In genomic region chr13:34408007-34408668, GRCm38 (mm10) we compare ENCODE assay signal across 8 mouse cellular contexts.
DNase-seq lines count a peak whose midpoint lies in the region; ATAC-seq and TF ChIP-seq lines count a peak whose summit lies in the region.

No protein-coding gene starts in this region.

- no peaks in the 10 kb centered on the region for H3K27me3 ChIP-seq in forebrain, embryonic 13.5 days
- no peaks in the 10 kb centered on the region for H3K27me3 ChIP-seq in forebrain, embryonic 16.5 days (replicated peaks; ENCODE audit: control insufficient read depth, insufficient read depth, low read length)
- H3K27me3 ChIP-seq in megakaryocyte, embryonic 14.5 days (replicated peaks): no peaks in the 10 kb centered on the region
- no peaks in the 10 kb centered on the region for H3K27me3 ChIP-seq in intestine, postnatal 0 days (replicated peaks; ENCODE audit: control insufficient read depth, insufficient read depth, low read length)
- H3K27me3 ChIP-seq in kidney, embryonic 14.5 days (ENCODE audit: control insufficient read depth, insufficient read depth, low read length): no peaks in the 10 kb centered on the region

- no peak for DNase-seq in cerebellum, adult 9-11 months

- no peak overlapping the region for H3K9ac ChIP-seq in forebrain, embryonic 13.5 days
- no peak overlapping the region for H3K9ac ChIP-seq in forebrain, embryonic 16.5 days (replicated peaks; ENCODE audit: low read depth, low read length)
- H3K9ac ChIP-seq in intestine, postnatal 0 days (ENCODE audit: low read depth, low read length): no peak overlapping the region
- no peak overlapping the region for H3K9ac ChIP-seq in kidney, embryonic 14.5 days (ENCODE audit: low read depth, low read length)

- H3K4me2 ChIP-seq in forebrain, embryonic 13.5 days: no peak overlapping the region
- H3K4me2 ChIP-seq in forebrain, embryonic 16.5 days (ENCODE audit: low read length): no peak overlapping the region
- no peak overlapping the region for H3K4me2 ChIP-seq in intestine, postnatal 0 days (replicated peaks; ENCODE audit: low read depth)
- H3K4me2 ChIP-seq in kidney, embryonic 14.5 days (replicated peaks; ENCODE audit: low read depth, low read length): no peak overlapping the region

- 78% methylated on average over 4 of the region's 4 CpGs for WGBS in forebrain, embryonic 13.5 days
- 70% methylated on average over 4 of the region's 4 CpGs for WGBS in forebrain, embryonic 16.5 days
- WGBS in intestine, postnatal 0 days: 44% methylated on average over 4 of the region's 4 CpGs
- WGBS in kidney, embryonic 14.5 days: 45% methylated on average over 4 of the region's 4 CpGs

- H3K36me3 ChIP-seq in forebrain, embryonic 13.5 days (ENCODE audit: poor library complexity, severe bottlenecking): no peaks in the 10 kb centered on the region
- no peaks in the 10 kb centered on the region for H3K36me3 ChIP-seq in forebrain, embryonic 16.5 days (ENCODE audit: control insufficient read depth, insufficient read depth)
- no peaks in the 10 kb centered on the region for H3K36me3 ChIP-seq in megakaryocyte, embryonic 14.5 days (replicated peaks; ENCODE audit: low read length)
- H3K36me3 ChIP-seq in intestine, postnatal 0 days (ENCODE audit: control insufficient read depth, insufficient read depth): no peaks in the 10 kb centered on the region
- H3K36me3 ChIP-seq in kidney, embryonic 14.5 days (ENCODE audit: control insufficient read depth, insufficient read depth, low read length): no peaks in the 10 kb centered on the region

- H3K27ac ChIP-seq in forebrain, embryonic 13.5 days: no peak overlapping the region
- H3K27ac ChIP-seq in forebrain, embryonic 16.5 days (ENCODE audit: low read length): no peak overlapping the region
- no peak overlapping the region for H3K27ac ChIP-seq in intestine, postnatal 0 days (ENCODE audit: low read depth, low read length)
- no peak overlapping the region for H3K27ac ChIP-seq in kidney, embryonic 14.5 days (ENCODE audit: low read depth, low read length)

- no peak overlapping the region for H3K4me3 ChIP-seq in forebrain, embryonic 13.5 days
- H3K4me3 ChIP-seq in forebrain, embryonic 16.5 days (replicated peaks; ENCODE audit: low read length): no peak overlapping the region
- peak overlapping the region; percentile 43 for H3K4me3 ChIP-seq in megakaryocyte, embryonic 14.5 days (replicated peaks)
- no peak overlapping the region for H3K4me3 ChIP-seq in intestine, postnatal 0 days (ENCODE audit: low read depth, low read length)
- H3K4me3 ChIP-seq in kidney, embryonic 14.5 days (ENCODE audit: low read length): no peak overlapping the region

- no peaks in the 10 kb centered on the region for H3K4me1 ChIP-seq in forebrain, embryonic 13.5 days
- H3K4me1 ChIP-seq in forebrain, embryonic 16.5 days (replicated peaks; ENCODE audit: control insufficient read depth, insufficient read depth, low read length): no peaks in the 10 kb centered on the region
- peaks cover 17% of the 10 kb centered on the region for H3K4me1 ChIP-seq in megakaryocyte, embryonic 14.5 days
- peaks cover 15% of the 10 kb centered on the region; the same call in 1 of the 2 replicates for H3K4me1 ChIP-seq in intestine, postnatal 0 days (replicated peaks; ENCODE audit: control insufficient read depth, insufficient read depth, low read length)
- 0 out of 2 replicates have a peak, but pooled peaks cover 3% of the 10 kb centered on the region for H3K4me1 ChIP-seq in kidney, embryonic 14.5 days (ENCODE audit: control insufficient read depth, insufficient read depth, low read length)

- TF ChIP-seq CTCF in intestine, postnatal 0 days (IDR thresholded peaks at IDR 0.05; ENCODE audit: low read depth): peak; percentile 33

- 0 out of 2 replicates have a peak, but pooled peaks have one; percentile 30 for ATAC-seq in forebrain, embryonic 13.5 days
- no peak for ATAC-seq in forebrain, embryonic 16.5 days
- ATAC-seq in megakaryocyte, adult 5-6 weeks (ENCODE audit: poor library complexity, severe bottlenecking): no peak
- ATAC-seq in intestine, postnatal 0 days: peak; percentile 69
- ATAC-seq in megakaryocyte progenitor cell, adult 5-6 weeks (replicated peaks; ENCODE audit: poor library complexity): peak; percentile 39; the same call in 1 of the 2 replicates
- no peak for ATAC-seq in kidney, embryonic 14.5 days (ENCODE audit: low FRiP score, low TSS enrichment)

- H3K9me3 ChIP-seq in forebrain, embryonic 13.5 days (replicated peaks): no peaks in the 10 kb centered on the region
- H3K9me3 ChIP-seq in forebrain, embryonic 16.5 days (ENCODE audit: control insufficient read depth, low read length): no peaks in the 10 kb centered on the region
- H3K9me3 ChIP-seq in megakaryocyte, embryonic 14.5 days: no peaks in the 10 kb centered on the region
- no peaks in the 10 kb centered on the region for H3K9me3 ChIP-seq in intestine, postnatal 0 days (ENCODE audit: control insufficient read depth)
- H3K9me3 ChIP-seq in kidney, embryonic 14.5 days (ENCODE audit: control insufficient read depth, low read length): no peaks in the 10 kb centered on the region

Comparison
In these comparisons a context has a peak if more than half of its experiments do, and no peak if none do; other contexts are left out.
1. ATAC-seq: peak in forebrain, embryonic 13.5 days (single experiment), intestine, postnatal 0 days (single experiment) and megakaryocyte progenitor cell, adult 5-6 weeks (single experiment); none in forebrain, embryonic 16.5 days (single experiment), megakaryocyte, adult 5-6 weeks (single experiment) and kidney, embryonic 14.5 days (single experiment).